Mouse (Mus musculus): ENCODE measurements around the gene Usp13.

The Usp13 gene

GRCm38 (mm10) chr3:32939802-32940501, 122.6 kb downstream of the Usp13 start:
- DNase-seq (ENCODE audit: low read depth, low spot score) = no peak

GRCm38 (mm10) chr3:32947486-32947885, 130.1 kb downstream of the Usp13 start:
- no peak for DNase-seq (ENCODE audit: low read depth, low spot score)

DNA sequence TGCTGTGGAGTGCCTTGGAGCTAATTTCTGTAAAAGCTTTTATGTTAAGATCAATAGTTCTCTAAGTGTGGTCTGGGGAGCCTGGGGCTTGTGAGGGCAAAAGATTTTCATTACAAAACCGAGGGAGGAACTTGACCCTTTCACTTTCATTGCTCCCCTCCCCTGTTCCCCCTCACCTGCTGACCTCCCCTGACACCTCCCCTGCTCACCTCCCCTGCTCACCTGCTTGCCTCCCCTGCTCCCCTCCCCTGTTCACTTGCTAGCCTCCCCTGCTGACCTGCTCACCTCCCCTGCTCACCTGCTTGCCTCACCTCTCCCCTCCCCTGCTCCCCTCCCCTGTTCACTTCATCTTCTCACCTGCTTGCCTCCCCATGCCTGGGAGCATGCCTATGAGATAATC, 134.0 kb downstream of the Usp13 start:
- DNase-seq (ENCODE audit: low read depth, low spot score) = no peak

DNA sequence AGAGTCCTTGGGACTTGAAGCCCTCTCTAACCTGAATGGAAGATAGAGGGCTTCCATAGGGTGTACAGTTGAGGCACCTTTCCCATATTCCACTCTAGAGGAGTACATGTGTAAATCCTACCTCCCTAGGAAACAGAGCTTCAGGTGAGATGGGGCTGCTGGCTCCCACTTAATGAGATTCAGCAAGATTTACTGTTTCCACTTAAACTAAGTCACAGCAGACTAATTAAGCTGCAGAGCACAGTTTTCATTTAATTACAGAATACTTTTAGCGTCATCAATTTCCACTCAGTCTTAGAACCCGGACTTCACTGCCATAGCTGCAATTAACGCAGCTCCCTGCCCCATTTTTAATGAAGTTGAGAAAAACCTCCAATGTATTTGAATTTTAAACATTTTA, 144.1 kb downstream of the Usp13 start:
- no peak for DNase-seq (ENCODE audit: low read depth, low spot score)

DNA sequence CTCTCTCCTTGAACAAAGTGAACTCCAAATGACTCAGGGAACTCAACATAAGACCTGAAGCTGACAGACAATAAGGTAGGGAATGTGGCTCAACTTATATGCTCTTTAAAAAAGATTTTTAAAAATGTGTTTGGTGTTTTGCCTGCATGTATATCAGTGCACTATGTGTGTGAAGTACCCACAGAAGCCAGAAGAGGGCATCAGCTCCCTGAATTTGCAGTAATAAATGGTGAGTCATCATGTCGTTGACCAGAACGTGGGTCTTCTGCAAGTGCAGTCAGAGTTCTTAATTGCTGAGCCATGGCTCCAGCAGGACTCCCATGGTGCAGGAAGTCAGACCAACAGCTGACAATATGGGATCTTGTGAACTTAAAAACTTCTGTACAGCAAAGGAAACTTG, 148.2 kb downstream of the Usp13 start:
- no peak for DNase-seq (ENCODE audit: low read depth, low spot score)

DNA sequence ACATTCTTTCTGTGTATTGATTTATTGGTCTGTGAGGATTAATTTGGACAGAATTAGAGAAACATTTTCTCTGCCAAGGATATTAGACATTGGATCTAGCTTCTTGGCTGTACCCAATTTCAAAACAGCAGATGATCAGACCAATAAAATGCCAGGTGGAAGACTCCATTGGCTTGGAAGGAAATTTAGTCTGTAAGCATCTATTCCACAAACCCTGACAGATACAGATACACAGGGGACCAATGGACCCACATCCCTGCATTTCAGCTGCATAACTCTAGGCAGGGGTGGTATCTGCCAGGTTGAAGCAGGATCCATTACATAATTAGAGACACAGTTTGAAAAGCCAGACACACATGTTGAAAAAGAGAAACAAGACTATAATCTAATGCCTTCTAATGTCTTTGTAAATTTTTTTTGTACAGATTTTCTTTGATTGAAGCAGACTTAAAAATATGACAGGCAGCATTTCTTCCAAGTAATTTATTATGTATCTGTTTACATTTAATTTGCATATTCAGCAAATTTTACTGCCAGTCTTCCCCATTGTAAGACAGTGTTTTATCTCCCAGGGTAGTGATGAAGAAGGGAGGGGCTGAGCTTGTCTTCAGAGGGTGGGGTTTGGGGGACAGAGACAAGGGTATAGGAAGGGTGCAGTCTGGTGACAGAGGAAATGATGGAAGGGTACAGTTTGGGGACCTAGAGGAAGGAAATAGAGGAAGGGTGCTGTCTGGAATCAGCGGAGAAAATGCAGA, 151.5 kb downstream of the Usp13 start:
- DNase-seq (ENCODE audit: low read depth, low spot score) = no peak

- DNase-seq (ENCODE audit: low read depth, low spot score) = no peak
These were observed 152.9 kb downstream of the Usp13 start for GRCm38 (mm10) chr3:32970257-32970656.

GRCm38 (mm10) chr3:32979238-32979637, 161.9 kb downstream of the Usp13 start:
- no peak for DNase-seq (ENCODE audit: low read depth, low spot score)

- no peak for DNase-seq (ENCODE audit: low read depth, low spot score)
These were observed 162.6 kb downstream of the Usp13 start for GRCm38 (mm10) chr3:32979981-32980380.

- no peak for DNase-seq (ENCODE audit: low read depth, low spot score)
These were observed 167.8 kb downstream of the Usp13 start for GRCm38 (mm10) chr3:32985141-32985540.
